Mouse (Mus musculus): ENCODE measurements around the gene Ppt2. TPM values are rescaled to one million over a fixed set of nuclear protein-coding genes. Genes with fewer than 3 reads are reported as not detected.

Gene Ppt2
- total RNA-seq, 2 experiments from 2014 or later: 53.2 to 53.7 TPM

- no peak for DNase-seq (ENCODE audit: low spot score)
- intact Hi-C loops (cut with DNase I): loop anchor here (2.0 kb wide), 1 partner anchor 16 kb away; no protein-coding TSS in a partner anchor
Measured at GRCm38 (mm10) chr17:34568421-34568820, 59.9 kb downstream of the Ppt2 start.

GRCm38 (mm10) chr17:34567311-34567710 lies 61.0 kb downstream of the Ppt2 start:
- intact Hi-C loops (cut with DNase I): no loop called here
- no peak for DNase-seq (ENCODE audit: low spot score)

Other genes starting within 250 kb of the Ppt2 start
- under 1 TPM in 1 of 2 experiments, not detected in 1; 0.34 TPM for gene BC051142, start 229.7 kb downstream of the Ppt2 start, total RNA-seq (2021)
- not detected for gene Btnl4, start 151.2 kb downstream of the Ppt2 start, total RNA-seq (2021)
- gene Btnl6, start 111.2 kb downstream of the Ppt2 start, total RNA-seq (2021): not detected
- 10 to 100 TPM; 35.3 to 47.2 TPM for gene Notch4, start 64.2 kb downstream of the Ppt2 start, total RNA-seq (2021)
- gene Gpsm3, start 38.7 kb downstream of the Ppt2 start, total RNA-seq (2021): 1 to 10 TPM; 4.1 to 4.2 TPM
- gene Pbx2, start 37.2 kb downstream of the Ppt2 start, total RNA-seq (2021): 10 to 100 TPM; 17.6 to 17.8 TPM
- under 1 TPM in 1 of 2 experiments, not detected in 1; 0.56 TPM for gene Ager, start 30.6 kb downstream of the Ppt2 start, total RNA-seq (2021)
- gene Rnf5, start 24.8 kb downstream of the Ppt2 start, total RNA-seq (2021): 10 to 100 TPM; 34.9 to 35.0 TPM
- gene Agpat1, start 24.2 kb downstream of the Ppt2 start, total RNA-seq (2021): 10 to 100 TPM; 65.8 to 66.8 TPM
- gene Egfl8, start 12.5 kb downstream of the Ppt2 start, total RNA-seq (2021): 1 to 10 TPM; 1.7 to 1.8 TPM
- 1 to 10 TPM; 1.1 to 1.9 TPM for gene Prrt1, start 1.0 kb upstream of the Ppt2 start, total RNA-seq (2021)
- 1 to 10 TPM; 6.2 to 6.6 TPM for gene Fkbpl, start 16.3 kb upstream of the Ppt2 start, total RNA-seq (2021)
- gene Atf6b, start 18.6 kb upstream of the Ppt2 start, total RNA-seq (2021): 10 to 100 TPM; 15.6 to 17.8 TPM
- gene Tnxb, start 42.0 kb upstream of the Ppt2 start, total RNA-seq (2021): 10 to 100 TPM; 32.1 to 42.1 TPM
- 10 to 100 TPM; 15.0 to 23.3 TPM for gene C4b, start 115.4 kb upstream of the Ppt2 start, total RNA-seq (2021)
- not detected for gene Cyp21a1, start 176.1 kb upstream of the Ppt2 start, total RNA-seq (2021)
- 10 to 100 TPM in 1 of 2 experiments, 1 to 10 TPM in 1; 9.4 to 12.7 TPM for gene Stk19, start 208.4 kb upstream of the Ppt2 start, total RNA-seq (2021)
- gene Dxo, start 208.5 kb upstream of the Ppt2 start, total RNA-seq (2021): 10 to 100 TPM; 11.1 to 11.6 TPM
- gene Skiv2l, start 221.7 kb upstream of the Ppt2 start, total RNA-seq (2021): 10 to 100 TPM; 18.4 to 22.6 TPM
- gene Nelfe, start 221.9 kb upstream of the Ppt2 start, total RNA-seq (2021): 10 to 100 TPM; 15.5 to 16.7 TPM
- 1 to 10 TPM; 2.8 to 6.0 TPM for gene Cfb, start 234.0 kb upstream of the Ppt2 start, total RNA-seq (2021)

Data from heart, postnatal 25 days (tissue).